Mouse (Mus musculus) right cerebral cortex, adult 2 months (tissue): ENCODE measurements around the gene Lima1.
"Not testable (repeated sequence)": the region's sequence is repeated elsewhere in the genome, so short reads cannot be mapped to it uniquely, and the experiment has no call there.

Experiments used
- DNase-seq, 2 experiments: peaks; one replicate each; pipeline ENCODE4 v3.0.0; 2021 to 2022; ENCODE audit warnings: low spot score in 2 of 2

Gene Lima1

DNA sequence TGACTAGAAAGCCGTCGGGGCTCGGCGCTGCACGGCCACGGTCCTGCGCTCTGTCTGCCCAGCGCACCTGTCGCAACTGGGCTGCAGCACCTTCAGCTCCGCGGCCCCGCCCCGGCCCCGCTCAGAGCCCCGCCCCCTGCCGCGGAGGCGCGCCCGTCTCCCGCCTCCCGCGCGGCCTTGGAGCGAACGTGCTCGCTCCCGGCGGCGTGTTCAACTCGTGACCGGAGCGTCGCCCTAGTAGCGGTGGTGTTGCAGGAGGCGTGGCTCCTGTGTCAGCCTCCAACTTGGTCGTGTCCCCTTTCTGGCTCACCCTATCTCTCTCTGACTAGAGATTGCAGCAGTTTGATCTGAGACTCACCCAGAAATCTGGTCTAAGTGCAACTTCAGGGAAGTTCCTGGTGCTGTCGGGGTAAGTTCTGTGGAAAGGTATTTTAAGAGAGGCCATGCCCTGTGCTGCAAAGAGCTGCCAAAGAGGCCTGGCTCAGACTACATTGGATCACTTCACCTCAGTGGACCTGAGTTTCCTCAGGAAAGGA, at the start of gene Lima1:
Lima1 (minus strand) TSS at position 123 of the 536 bp plus-strand sequence.
- peak; percentile 71 to 78 for DNase-seq

DNA sequence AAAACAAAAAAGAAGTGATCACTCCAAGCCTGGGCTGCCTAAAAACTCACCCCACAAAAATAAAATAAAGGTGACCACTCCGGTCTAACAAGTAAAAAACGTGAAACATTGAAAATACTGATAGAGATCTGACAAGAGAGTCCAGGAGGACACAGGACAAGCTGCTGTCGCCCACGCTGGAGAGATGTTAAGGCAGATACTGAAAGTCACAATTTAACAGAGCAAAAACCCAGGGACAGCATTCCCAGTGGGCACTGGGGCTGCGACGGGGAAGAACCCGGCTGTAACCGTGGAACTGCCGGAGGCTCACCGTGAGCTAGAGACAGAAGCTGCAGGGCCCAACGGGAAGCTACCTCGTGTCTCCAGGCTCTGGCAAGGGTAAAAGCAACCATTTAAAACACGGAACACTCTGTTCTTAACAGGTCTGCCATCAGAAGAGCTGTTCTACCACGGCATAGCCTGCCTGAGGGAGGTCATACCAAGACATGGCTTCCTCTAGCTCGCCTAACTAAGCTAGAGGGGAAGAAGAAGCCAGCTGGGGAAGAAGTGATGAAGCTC, 44.4 kb upstream of the Lima1 start:
- DNase-seq = no peak

DNA sequence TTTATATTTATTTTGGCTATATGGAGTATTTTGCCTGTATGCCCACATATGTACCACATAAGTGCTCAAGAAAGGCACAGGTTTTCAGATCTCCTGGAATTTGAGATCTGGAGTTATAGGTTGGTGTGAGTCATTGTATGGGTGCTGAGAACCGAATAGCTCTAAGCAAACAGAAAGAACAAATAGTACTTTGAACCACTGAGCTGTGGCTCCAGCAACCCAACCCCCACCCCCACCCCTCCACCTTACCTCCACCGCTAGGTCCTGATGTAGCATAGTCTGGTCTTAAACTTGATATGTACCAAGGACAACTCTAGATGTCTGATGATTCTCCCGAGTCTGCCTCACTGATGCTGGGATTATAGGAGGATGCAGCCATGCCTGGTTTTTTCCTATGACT, 42.0 kb upstream of the Lima1 start:
- no peak for DNase-seq

DNA sequence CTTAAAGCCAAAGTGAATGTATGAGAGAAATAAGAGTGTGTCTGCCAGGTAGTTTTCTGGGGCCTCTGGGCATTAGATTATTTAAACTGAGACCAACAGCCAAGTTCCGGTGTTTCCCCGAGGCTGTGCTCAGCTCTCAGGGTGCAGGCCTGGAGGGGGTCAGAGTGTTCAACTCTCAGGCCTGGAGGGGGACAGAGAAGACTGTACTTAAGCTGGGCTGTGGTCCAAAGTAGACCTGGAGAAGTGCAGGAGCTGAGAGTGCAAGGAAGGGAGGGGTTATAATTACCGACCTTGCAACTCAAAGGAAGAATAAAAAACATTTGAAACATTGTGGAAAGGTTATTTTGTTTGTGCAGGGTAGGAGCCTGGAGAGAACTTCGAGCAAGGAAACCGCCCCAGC, 39.4 kb upstream of the Lima1 start:
- DNase-seq = no peak

DNA sequence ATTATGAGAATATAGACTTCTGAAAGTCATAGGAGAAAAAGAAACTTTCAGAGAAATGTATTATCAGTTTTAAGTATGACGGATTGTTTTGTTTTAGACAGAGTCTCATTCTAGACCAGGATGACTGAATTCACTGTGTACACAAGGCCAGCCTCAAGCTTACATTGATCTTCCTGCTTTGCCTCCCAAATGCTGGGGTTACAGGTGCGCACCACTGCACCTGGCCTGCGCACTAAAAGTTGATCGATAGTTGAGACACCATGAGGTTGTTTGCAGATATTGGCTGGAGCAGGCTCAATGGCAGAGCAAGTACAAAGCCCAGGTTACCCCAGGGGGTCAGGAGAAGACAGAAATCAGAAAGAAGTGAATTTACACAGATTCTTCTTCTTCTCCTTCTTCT, 36.5 kb upstream of the Lima1 start:
- DNase-seq = no peak

DNA sequence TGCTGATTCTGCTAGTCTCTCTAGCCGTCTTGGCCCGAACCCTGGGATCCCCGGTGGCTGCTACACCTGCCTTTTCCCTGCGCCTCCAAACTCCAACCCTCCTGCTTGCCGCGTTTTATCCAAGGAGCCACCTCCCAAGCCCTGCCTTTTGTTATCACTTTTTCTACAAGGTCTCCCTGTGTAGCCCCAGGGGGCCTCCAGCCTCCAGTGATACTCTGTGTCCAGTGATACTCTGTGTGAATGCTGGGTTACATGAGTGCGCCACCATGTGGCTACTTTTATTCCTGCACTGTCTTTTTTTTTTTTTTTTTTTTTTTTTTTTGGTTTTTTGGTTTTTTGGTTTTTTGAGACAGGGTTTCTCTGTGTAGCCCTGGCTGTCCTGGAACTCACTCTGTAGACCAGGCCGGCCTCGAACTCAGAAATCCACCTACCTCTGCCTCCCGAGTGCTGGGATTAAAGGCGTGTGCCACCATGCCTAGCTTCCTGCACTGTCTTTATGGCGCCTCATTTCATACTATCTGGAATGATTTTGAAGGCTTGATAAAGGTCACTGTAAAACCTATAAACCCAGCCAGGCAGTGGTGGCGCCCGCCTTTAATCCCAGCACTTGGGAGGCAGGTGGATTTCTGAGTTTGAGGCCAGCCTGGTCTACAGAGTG, 34.2 kb upstream of the Lima1 start:
- not testable (repeated sequence) for DNase-seq

DNA sequence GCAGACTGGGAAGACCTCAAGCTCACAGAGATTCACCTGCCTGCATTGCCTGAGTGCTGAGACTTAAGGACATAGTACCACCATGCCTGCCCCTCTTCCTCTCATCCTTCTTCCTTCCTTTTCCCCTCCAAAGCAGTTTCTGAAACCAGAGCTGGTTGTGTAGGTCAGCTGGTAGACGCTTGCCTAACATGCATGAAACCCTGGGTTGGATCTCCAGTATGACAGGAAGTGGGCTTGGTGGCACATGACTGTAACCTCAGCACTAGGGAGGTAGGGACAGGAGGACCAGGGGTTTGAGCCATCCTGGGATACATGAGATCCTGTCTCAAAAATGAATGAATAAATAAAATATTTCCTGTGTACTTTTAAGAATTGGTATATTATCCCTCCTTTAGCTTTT, 32.3 kb upstream of the Lima1 start:
- no peak for DNase-seq

DNA sequence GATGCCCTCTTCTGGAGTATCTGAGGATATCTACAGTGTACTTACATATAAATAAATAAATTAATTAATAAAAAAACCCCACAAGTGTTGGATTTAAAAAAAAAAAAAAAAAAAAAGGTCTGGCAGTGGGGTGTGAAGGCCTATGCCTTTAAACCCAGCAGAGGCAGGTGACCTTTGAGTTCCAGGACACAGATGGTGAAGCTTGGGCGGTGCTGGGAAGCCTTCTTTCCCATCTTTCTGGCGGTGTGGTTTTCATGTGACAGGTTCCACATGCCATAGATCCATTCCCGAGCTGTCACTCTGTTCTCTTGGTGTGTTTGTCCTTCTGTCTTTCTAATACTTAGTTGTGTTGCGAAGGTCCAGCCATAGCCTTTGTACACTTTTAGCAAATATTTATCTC, 31.8 kb upstream of the Lima1 start:
- no peak for DNase-seq

DNA sequence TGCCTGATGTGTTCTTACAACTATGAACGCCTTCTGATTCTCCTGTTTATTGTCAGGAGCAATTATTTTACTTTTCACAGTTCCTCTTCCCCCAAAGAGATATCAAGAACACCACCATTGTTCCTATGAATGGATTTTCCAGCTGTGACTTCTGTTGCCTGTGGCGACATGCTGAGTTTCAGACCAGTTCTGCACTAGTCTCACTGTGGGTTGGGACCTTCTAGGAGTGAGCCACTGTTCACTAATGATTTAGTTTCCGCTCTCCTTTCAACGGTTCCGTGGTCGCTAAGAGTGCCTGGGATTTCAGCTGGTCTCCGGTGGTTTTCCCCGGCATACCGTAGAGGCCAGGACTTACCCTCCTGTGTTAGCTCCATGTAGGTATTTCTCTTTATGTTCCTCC, 29.6 kb upstream of the Lima1 start:
- DNase-seq = no peak

DNA sequence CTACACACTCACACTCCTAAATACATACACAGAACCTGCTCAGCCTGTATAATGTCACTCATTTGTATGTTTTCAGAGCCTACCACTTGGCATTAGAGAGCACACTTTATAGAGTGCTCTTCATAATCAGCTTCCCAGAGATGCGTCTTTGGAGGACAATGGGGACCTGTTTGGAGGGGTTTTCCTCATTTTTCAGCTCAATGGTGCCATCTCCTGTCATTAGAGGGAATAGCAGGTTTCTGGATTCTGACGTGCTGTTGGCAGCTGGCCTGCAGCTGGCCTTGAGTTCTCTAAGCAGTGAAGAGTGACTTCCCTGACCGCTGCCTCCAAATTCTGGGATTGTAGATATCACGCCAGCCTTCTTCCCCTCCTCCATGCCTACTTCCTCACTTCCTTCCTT, 29.1 kb upstream of the Lima1 start:
- DNase-seq = peak; percentile 48 to 59

DNA sequence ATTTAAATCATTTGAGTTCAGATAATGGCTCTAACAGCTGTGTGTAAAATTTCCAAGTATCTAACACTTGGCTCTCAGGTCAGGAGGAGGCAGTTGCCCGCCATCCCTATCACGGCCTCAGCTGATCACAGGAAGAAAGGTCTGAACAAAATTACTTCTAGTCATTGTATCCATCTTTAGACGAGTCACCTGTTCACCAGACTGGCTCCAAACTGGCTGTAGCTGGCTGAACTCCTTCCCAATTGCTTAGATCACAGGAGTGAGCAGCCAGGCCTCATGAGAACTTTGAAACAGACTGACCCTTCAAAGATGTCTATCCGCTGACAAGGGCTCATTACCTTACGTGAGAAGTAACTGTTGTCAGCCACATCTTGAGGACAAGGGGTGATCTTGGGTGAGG, 28.0 kb upstream of the Lima1 start:
- DNase-seq = no peak

DNA sequence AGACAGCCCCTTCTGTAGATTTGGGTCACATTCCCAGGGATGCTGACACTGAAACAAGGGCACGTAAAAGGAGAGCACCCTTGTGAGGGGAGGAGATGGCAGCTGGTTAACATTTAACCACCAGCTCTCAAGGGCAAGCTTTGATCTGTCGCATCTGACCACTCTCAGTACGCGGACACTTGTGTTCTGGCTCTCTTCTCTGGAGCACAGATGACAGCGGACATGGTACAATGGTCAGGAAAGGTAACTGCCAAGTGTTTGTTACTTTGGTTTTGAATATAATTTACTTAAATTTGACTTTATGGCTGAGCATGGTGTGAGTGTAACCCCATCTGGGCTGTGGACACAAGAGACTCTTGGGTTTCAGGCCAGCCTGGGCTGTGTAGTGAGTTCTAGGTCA, 27.5 kb upstream of the Lima1 start:
- no peak for DNase-seq

DNA sequence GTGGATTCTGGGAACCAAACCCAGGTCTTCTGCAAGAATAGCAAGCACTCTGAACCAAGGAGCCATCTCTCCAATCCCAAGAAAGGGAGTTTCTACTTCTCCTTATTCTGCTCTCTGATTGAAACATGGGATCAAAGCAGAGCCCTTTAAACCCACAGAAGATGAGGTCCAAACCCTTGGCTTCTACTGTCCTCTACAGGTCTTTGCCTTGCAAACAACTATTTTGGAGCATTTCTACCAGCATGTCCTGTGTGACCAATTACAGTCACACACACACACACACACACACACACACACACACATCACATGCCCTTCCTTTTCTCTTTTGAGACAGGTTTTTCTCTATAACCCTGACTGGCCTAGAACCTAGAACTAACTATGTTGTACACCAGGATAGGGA, 21.4 kb upstream of the Lima1 start:
- no peak for DNase-seq

DNA sequence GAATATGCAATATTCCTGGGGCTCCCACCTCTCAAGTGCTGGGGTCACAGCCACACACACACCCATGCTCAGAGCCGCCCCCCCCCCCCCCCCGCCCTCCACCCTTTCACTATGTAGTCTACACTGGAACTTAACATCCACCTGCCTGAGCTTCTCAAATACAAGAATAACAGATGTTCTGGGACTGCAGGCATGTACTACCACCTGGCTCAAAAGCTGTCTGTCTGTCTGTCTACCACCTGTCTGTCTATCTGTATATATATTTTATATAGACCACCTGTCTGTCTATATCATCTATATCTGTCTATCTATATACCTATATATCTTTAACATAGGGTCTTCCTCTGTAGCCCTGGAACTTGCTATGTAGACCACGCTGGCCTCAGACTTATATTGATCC, 16.1 kb upstream of the Lima1 start:
- no peak for DNase-seq

DNA sequence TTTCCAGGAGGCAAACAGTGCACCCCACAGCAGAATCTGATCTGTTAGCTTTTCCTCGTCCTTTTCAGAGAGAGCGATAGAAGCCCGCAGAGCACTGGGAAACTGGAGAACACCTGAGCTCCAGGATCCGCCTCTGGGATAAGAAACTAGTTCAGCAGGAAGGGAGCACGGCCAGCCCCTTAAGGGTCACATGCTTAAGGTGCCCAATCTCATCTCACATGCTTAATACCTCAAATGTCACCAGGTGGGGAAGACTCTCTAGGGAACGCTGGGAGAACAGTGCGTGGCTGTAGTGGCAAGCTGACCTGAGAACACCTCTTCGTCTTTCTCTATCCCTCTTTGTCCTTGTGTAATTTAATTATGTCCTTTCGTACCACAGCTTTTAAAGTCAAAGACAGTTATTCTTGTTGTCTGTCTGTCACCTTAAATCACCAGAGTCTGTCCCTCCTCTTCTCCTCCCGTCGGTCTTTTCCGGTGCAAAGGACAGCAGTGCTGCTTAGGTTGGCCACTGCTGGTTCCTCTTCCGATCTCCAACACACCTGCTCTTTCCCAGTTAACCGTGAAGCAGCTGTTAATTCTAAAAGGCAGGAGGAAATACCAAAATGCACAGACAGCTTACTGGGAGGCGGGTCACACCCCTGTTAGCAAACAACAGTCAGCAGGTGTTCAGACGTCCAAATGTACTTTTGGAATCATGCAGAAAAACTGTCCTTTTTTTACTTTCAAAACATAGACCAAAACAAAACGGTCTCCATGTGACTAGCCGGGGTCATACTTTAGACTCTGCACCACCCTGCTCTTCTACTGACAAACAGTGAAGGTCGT, 15.4 kb upstream of the Lima1 start:
- DNase-seq = no peak

DNA sequence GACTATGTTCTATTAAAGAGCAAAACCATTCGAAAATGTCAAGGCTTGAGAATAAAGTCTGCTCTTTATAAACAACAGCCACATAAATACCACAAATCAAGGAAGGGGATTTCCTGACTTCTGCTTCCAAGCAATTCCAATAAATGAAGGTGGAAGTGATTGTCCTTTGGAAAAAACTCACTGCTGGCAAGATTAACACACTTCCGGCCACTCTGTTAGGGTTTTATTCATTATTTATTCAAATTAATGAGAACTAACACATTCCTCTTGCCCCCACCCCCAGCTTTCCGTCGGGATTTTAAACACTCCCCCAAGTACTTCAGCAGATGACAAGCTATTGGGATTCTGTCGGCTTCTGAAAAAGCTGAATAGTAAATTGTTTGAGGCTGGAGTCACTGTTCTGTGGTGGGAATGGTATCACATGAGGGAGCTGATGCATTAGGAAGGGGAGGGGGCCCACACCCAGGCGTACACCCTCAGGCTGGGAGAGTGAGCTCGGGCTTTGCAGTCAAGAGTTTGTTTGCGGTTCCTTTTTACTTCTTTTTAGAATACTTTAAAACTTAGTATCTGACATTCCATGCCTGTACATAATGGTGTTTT, 14.1 kb upstream of the Lima1 start:
- DNase-seq = no peak

DNA sequence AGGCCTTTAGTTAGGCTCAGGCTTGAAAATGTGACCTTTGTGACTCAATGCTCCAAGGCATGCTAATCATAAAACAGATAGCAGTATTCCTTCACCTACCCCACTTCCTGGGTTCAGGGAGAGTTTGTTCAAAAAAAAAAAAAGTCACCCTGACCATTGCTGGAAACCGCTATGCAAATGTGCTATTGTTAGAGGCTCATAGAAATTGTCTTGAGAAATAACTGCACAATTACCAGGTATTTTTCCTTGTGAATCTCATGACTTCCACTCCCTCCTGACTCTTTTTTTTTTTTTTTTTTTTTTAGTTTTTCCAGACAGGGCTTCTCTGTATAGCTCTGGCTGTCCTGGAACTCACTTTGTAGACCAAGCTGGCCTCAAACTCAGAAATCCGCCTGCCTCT, 11.9 kb upstream of the Lima1 start:
- not testable (repeated sequence) for DNase-seq

DNA sequence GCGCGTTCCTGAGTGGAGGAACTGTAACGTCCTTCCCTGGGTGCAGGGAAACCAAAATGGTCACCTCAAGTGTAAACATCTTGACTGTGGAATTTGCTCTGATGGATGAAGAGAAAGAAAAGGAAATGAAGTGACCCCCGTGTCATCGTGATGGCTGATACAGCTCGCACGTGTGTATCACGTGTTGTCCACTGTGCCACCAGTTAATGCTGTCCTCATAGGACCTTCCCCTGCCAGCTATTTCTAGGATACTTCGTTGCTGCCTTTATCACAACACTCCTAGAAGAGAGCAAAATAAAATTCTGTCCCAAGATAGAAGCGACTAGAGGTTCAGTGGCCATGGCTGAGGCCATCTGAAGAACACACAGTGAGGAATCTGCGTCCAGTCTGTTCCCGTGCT, 8.8 kb upstream of the Lima1 start:
- DNase-seq = no peak

DNA sequence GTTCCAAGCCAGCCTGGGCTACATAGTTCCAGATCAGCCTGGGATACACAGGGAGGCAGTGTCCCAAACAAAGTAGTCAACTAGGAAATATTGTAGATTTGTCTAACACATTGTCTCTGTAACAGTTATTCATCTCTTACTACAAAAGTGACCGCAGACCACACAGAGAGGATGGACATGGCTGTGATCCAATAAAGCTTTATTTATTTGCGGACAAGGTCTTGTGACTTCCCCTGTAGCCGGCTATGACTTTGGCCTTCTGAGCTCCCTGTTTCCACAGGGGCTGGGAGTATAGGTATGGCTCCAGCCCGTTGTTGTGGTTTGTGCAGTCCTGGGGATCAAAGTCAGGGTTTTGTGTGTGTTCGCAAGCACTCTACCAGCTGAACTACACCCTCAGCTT, 3.3 kb upstream of the Lima1 start:
- DNase-seq = no peak

DNA sequence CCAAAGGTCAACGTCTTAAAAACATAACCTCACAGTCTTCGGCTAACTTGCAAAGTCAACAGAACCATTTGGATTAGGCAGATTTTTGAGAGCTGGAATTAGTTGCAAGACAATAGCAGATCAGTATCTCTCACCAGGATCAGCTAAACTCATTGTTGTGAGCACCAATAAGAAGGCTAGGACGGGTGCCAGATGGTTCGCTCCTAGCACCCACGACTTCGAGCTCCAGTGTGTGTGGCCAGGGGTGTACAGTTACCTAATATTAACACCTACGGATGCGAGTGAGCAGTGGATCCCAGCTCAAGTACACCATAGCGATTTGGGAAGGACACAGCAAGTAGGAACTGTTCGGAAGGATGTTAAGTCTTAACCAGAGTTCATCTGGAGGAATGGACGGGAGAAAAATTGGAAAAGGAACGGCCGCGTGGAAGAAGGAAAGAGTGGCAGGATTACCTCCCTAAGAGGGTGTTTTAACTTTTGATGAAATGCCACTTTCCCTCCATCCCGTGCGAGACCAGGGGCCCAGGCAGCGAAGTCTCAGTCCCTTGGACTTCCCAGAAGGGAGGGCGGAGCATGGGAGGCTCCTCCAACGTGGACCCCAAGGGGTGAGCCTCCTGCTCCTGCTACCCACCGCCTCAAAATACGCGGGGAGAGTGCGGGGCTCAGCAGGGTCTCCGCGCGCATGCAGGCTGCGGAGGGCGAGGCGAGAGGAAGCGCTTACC, 483 bp downstream of the Lima1 start:
- DNase-seq = peak; percentile 18 to 25

DNA sequence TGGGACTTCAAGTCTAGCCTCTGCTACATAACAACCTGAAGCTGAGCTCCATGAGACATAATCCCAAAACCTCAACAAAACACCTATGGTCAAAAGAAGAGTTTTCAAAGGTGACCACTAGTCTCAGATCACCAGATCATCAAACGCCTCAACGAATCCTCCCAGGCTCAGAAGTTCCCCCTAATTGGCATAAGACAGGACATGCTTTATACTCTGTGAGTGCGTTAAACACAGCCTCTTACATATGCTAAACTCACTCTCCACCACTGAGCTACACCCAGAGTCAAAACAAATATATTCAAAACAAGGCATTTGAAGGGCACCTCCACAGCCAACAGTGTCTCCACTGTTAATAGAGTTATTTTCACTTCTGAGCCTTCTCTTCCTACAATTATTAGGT, 2.7 kb downstream of the Lima1 start:
- no peak for DNase-seq

DNA sequence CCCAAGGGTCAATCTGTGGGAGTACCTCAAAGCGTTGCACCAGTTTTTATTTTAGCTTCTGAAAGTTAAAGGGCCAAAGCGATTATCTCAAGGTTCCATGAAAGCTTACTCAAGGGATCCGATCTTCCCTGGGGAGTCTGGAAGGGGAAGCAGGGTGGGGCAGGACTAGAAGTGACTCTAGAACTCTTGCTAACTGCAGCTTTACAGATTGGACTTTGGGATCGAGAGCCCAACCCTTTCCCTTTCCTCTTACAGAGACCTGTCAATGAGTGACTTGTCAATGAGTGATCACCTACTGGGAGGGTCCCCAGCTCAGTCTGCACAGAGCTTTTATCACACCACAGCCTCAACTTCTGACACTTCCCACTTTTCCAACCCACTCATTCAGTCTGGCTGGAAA, 7.6 kb downstream of the Lima1 start:
- DNase-seq = no peak
